Mouse (Mus musculus): ENCODE results near the gene Avpr1b.

The Avpr1b gene

DNA sequence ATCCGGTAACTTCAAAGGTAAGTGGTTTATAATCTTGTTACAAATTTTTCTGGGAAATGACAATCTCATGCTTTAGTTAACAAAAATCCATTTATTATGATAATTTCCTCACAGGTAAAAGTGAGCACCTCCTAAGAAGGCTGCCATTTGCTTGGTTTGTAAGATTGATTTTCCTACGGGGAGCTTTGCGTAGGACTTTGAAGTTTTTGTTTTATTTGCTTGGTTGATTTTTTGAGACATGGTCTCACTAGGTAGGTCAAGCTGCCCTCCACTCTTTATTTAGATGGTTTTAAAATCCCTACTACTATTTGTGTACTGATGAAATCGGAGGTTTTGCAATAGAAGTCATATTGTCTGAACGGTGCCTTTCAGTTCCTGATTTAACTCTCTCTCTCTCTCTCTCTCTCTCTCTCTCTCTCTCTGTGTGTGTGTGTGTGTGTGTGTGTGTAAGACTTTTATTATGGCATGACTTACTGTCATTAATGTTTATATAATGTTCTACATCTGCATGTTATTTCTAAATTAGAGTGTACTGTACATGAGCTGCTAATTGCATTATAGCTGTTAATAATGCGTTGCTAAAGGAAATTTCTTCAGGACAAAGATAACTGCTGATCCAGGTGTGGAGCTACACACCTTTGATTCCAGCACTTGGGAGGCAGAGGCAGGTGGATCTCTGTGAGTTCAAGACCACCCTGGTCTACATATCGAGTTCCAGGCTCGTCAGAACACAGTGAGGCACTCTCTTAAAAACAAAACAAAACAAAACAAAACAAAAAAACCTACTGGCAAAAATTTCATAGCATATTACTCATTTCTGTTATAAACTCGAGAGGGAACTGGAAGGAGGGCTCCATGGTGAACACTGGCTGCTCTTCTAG is 39.7 kb downstream of the Avpr1b start:
- H3K36me3 ChIP-seq (ENCODE audit: control insufficient read depth, insufficient read depth, low read length, poor library complexity, severe bottlenecking), result no peaks in the 10 kb centered on the region
- H3K27me3 ChIP-seq (ENCODE audit: control insufficient read depth, insufficient read depth, low read length, poor library complexity, severe bottlenecking), result no peaks in the 10 kb centered on the region
- DNase-seq (ENCODE audit: low read depth, low spot score), result peak; percentile 59

DNA sequence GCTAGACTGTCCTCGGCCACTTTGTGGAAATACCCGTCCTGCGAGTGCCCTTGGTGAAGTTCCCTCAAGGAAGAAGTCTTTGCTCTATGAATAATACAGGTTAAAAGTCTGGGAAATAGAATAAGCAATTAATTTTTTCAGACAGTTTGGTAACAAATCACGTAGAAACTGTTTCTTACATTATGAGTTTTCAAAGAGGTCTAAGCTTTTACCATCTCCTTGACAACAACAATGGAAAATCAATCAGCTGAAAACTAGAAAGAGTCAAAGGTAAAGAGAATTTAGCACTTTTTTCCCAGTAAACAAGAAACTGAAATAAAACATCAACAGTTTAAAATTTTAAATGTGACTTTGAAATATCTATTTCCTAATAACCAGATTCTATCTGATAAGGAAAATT is 41.0 kb downstream of the Avpr1b start:
- no peaks in the 10 kb centered on the region for H3K27me3 ChIP-seq (ENCODE audit: control insufficient read depth, insufficient read depth, low read length, poor library complexity, severe bottlenecking)
- no peaks in the 10 kb centered on the region for H3K36me3 ChIP-seq (ENCODE audit: control insufficient read depth, insufficient read depth, low read length, poor library complexity, severe bottlenecking)
- no peak for DNase-seq (ENCODE audit: low read depth, low spot score)

DNA sequence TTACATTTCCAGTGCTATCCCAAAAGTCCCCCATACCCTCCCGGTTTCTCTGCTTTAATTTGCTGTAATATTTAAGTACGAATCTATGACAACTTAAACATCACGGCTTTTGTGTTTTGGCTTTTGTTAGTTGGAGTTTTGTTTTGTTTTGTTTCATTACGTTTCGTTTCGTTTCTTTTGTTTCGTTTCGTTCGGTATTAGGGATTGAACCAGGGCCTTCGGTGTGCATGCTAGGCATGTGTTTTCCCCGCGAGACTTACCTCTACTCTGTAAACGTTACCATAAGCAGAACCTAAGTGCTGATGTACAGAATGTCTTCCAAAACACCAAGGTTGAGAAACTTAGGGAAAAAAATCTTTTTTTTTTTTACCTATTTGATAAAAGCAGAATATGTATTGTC is 42.5 kb downstream of the Avpr1b start:
- DNase-seq (ENCODE audit: low read depth, low spot score), result no peak
- H3K27me3 ChIP-seq (ENCODE audit: control insufficient read depth, insufficient read depth, low read length, poor library complexity, severe bottlenecking), result no peaks in the 10 kb centered on the region
- H3K36me3 ChIP-seq (ENCODE audit: control insufficient read depth, insufficient read depth, low read length, poor library complexity, severe bottlenecking), result no peaks in the 10 kb centered on the region

DNA sequence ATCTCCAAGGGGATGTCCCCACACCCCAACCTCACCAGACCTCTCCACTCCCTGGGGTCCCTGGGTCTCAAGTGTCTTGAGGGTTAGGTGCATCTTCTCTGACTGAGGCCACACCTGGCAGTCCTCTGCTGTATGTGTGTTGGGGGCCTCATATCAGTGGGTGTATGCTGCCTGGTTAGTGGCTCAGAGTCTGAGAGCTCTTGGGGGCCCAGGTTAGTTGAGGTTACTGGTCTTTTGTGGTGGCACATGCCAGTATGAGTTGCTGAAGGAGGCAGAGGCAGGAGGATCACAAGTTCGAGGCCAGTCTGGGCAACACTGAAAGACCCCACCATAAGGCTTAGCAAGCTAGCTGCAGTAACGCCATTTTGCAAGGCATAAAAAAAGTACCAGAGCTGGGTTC is 43.2 kb downstream of the Avpr1b start:
- Histone ChIP-seq H3K27me3 (ENCODE audit: control insufficient read depth, insufficient read depth, low read length, poor library complexity, severe bottlenecking) (no peaks in the 10 kb centered on the region), H3K36me3 (ENCODE audit: control insufficient read depth, insufficient read depth, low read length, poor library complexity, severe bottlenecking) (no peaks in the 10 kb centered on the region)
- no peak for DNase-seq (ENCODE audit: low read depth, low spot score)

DNA sequence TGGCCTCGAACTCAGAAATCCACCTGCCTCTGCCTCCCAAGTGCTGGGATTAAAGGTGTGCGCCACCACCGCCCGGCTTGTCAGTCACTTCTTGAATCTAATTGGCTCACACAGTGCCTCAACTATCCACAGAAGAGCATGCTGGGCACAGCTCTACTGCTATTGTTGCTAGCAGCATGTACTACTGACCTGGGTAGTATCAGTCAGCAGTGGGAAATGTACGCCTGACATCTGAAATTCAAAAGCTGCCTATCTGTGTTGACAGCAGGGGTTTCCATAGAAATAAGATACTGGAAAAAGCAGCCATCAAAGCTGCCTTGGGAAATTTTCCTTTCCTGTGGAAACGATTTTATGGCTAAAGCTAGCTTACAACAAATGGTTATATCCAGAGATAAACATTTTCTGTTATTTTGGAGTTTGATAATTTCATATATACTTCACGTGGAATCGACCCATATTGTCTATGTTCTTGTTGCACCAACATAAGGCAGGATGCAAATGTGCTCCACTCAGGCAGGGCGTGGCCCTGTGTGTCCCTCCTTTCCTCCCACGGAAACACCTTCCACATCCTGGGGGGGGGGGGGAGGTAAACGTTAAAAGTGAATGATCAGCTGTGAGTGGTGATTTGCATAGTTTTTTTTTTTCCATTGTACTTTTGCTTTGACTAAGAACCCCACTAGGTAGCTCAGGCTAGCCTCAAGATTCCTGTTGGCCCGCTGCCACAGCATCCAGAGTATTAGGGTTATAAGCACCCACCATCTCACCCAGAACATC is 53.8 kb downstream of the Avpr1b start:
- H3K36me3 ChIP-seq (ENCODE audit: control insufficient read depth, insufficient read depth, low read length, poor library complexity, severe bottlenecking), result no peaks in the 10 kb centered on the region
- H3K27me3 ChIP-seq (ENCODE audit: control insufficient read depth, insufficient read depth, low read length, poor library complexity, severe bottlenecking), result no peaks in the 10 kb centered on the region
- peak; percentile 68 for DNase-seq (ENCODE audit: low read depth, low spot score)

DNA sequence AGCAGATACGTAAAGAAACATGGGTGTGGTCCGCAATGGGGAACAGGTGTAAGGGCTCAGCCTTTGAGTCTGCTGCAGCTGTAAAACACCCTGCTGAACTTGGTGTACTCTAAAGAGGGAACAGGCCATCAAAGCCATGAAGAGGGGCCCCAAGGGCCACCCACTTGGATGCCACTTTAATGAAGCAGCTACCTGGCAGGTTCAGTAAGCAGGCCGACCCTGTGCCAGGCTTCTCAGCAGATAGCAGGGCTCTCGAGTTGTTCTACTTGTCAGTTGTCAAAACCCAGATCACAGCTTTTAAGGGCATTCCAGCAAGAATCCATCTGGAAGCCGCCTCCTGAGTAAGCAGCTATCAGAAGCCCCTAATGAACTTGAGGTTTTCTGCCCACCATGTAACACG is 56.6 kb downstream of the Avpr1b start:
- no peaks in the 10 kb centered on the region for H3K36me3 ChIP-seq (ENCODE audit: control insufficient read depth, insufficient read depth, low read length, poor library complexity, severe bottlenecking)
- no peaks in the 10 kb centered on the region for H3K27me3 ChIP-seq (ENCODE audit: control insufficient read depth, insufficient read depth, low read length, poor library complexity, severe bottlenecking)
- DNase-seq (ENCODE audit: low read depth, low spot score), result no peak

DNA sequence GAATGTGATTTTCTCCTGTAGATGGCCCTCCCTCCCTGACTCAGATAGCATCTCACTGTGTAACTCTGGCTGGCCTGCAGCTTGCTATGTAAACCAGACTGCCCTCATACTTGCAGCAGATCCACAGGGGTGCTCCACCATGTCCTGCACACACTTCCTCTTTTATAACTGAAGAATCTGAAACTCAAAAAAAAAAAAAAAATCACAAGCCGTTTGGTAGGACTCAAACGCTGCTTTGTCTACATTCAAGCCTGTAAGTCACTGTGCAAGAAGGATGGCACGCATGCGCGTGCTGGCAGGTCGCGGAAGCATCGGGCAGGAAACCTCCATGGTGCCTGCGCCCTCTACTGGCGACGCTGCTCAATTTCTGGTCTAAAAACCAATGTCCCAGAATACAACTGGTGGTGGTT is 58.9 kb downstream of the Avpr1b start:
- Histone ChIP-seq H3K36me3 (ENCODE audit: control insufficient read depth, insufficient read depth, low read length, poor library complexity, severe bottlenecking) (no peaks in the 10 kb centered on the region), H3K27me3 (ENCODE audit: control insufficient read depth, insufficient read depth, low read length, poor library complexity, severe bottlenecking) (no peaks in the 10 kb centered on the region)
- peak; percentile 97 for DNase-seq (ENCODE audit: low read depth, low spot score)

DNA sequence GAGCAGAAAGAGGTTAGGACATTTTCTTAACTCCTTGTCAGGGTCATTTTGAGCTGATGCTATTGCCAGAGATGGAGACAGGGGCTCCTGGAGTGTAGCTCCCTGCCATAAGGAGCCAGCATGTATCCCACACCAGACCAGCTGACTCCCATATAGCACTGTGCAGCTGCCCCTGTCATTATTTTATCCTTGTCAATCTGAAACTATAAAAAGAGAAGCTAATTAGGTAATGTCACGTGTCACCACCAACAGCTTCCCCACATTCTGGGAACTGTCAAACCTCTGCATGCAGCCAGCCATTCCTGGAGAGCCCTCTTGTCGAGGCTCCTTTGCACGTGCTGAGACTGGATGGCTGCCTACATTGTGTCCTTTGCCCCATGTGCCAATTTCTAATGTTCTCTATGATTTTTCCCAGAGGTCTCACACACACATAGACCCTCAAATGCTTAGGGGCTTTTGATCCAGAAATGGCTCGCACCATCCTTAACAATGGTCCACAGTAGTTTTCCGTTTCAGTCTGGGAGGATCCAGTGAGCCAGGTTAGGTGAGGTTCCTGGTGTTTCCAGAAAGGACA is 60.6 kb downstream of the Avpr1b start:
- Histone ChIP-seq H3K36me3 (ENCODE audit: control insufficient read depth, insufficient read depth, low read length, poor library complexity, severe bottlenecking) (no peaks in the 10 kb centered on the region), H3K27me3 (ENCODE audit: control insufficient read depth, insufficient read depth, low read length, poor library complexity, severe bottlenecking) (no peaks in the 10 kb centered on the region)
- DNase-seq (ENCODE audit: low read depth, low spot score), result no peak

DNA sequence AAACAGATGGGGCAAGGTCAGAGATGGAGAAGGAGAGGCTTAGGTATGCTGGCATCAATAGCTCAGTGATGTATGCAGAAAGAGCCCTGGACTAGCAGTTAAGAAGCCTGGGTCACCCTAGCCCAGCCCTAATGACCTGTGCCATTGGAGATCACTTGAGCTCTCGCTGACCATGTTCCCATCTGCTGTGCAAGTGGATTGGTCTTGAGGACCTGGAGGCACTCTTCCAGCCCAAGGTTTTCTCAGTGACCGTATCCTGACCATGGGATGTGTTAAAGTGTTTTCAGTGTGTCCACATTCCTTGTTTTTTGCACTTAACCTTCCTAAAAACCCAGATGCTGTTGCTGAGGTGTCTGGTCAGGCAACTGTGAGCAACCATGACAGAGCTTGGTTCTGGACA is 61.2 kb downstream of the Avpr1b start:
- Histone ChIP-seq H3K36me3 (ENCODE audit: control insufficient read depth, insufficient read depth, low read length, poor library complexity, severe bottlenecking) (no peaks in the 10 kb centered on the region), H3K27me3 (ENCODE audit: control insufficient read depth, insufficient read depth, low read length, poor library complexity, severe bottlenecking) (no peaks in the 10 kb centered on the region)
- DNase-seq (ENCODE audit: low read depth, low spot score), result no peak

DNA sequence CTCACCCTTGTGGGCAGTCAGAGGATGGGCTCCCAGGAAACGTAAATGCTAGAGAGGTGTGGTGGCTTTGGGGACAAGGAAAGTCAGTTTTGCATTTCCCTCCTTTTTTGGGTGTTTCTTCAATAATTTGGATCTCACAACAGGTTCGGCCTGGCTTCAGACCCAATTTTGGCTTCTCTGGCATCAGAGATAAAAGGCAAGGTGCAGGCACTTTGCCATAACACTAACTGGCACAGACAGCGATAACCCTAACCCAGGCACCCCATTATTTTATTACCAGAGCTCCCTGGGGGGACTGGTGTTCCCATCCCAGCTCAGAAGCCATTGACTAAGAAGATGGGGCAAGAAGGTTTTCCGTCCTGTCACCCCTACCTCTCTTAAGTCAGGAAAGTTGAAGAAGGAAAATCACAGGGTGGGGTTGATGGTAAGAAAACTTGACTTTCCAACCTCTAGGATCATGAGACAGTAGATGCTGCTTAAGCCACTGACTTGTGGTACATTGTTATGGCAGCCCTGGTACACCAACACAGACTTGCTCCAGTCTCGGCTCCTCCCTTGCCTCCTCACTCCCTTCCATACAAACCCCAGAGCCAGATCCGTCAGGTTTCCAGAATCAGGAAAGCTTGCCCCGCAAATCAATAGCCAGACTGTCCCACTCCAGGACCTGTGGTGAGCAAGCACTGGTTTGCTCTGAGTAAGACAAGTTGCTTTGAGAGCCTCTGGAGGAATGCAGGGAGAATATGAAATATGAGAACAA is 61.9 kb downstream of the Avpr1b start:
- no peak for DNase-seq (ENCODE audit: low read depth, low spot score)
- H3K27me3 ChIP-seq (ENCODE audit: control insufficient read depth, insufficient read depth, low read length, poor library complexity, severe bottlenecking), result no peaks in the 10 kb centered on the region

More for the DNA sequence above, 61.9 kb downstream of the Avpr1b start:
- H3K36me3 ChIP-seq (ENCODE audit: control insufficient read depth, insufficient read depth, low read length, poor library complexity, severe bottlenecking), result no peaks in the 10 kb centered on the region
